Mouse (Mus musculus): ENCODE results near the gene Enpp5. TPM values are rescaled to one million over a fixed set of nuclear protein-coding genes. Genes with fewer than 3 reads are reported as not detected.

The Enpp5 gene
- total and polyA plus RNA-seq, 3 experiments: 13.3 to 14.2 (median 14.2) TPM

- intact Hi-C loops (cut with DNase I): no loop called here
- no peak overlapping the region for H3K4me3 ChIP-seq
- TF ChIP-seq POLR2A (IDR thresholded peaks at IDR 0.05; ENCODE audit: insufficient read depth, low read depth, low read length): no peak
- no peak for TF ChIP-seq CTCF (IDR thresholded peaks at IDR 0.05)
- no peak for TF ChIP-seq EP300 (IDR thresholded peaks at IDR 0.05; ENCODE audit: insufficient read depth, low read depth, low read length)
- H3K27ac ChIP-seq: no peak overlapping the region
- H3K79me2 ChIP-seq (replicated peaks; ENCODE audit: control insufficient read depth, insufficient read depth, low read length): no peaks in the 10 kb centered on the region
- H3K4me1 ChIP-seq (ENCODE audit: control insufficient read depth, insufficient read depth, low read length): no peaks in the 10 kb centered on the region
- no peak for DNase-seq
- WGBS: 88% methylated on average over 2 of the region's 2 CpGs
- H3K9ac ChIP-seq (ENCODE audit: low read depth, low read length): no peak overlapping the region
- H3K36me3 ChIP-seq (ENCODE audit: control insufficient read depth, insufficient read depth, low read length): no peaks in the 10 kb centered on the region
- no peaks in the 10 kb centered on the region for H3K27me3 ChIP-seq (ENCODE audit: control insufficient read depth, insufficient read depth, low read length)
Measured at GRCm38 (mm10) chr17:44117721-44118120, 39.1 kb downstream of the Enpp5 start.

GRCm38 (mm10) chr17:44118231-44118630 lies 39.6 kb downstream of the Enpp5 start:
- H3K9ac ChIP-seq (ENCODE audit: low read depth, low read length): no peak overlapping the region
- 63% methylated on average over 4 of the region's 4 CpGs for WGBS
- H3K4me1 ChIP-seq (ENCODE audit: control insufficient read depth, insufficient read depth, low read length): no peaks in the 10 kb centered on the region
- no peaks in the 10 kb centered on the region for H3K79me2 ChIP-seq (replicated peaks; ENCODE audit: control insufficient read depth, insufficient read depth, low read length)
- H3K27ac ChIP-seq: no peak overlapping the region
- no peaks in the 10 kb centered on the region for H3K27me3 ChIP-seq (ENCODE audit: control insufficient read depth, insufficient read depth, low read length)
- intact Hi-C loops (cut with DNase I): no loop called here
- H3K4me3 ChIP-seq: no peak overlapping the region
- no peaks in the 10 kb centered on the region for H3K36me3 ChIP-seq (ENCODE audit: control insufficient read depth, insufficient read depth, low read length)
- no peak for TF ChIP-seq EP300 (IDR thresholded peaks at IDR 0.05; ENCODE audit: insufficient read depth, low read depth, low read length)
- no peak for TF ChIP-seq CTCF (IDR thresholded peaks at IDR 0.05)
- no peak for TF ChIP-seq POLR2A (IDR thresholded peaks at IDR 0.05; ENCODE audit: insufficient read depth, low read depth, low read length)
- DNase-seq: no peak

- TF ChIP-seq POLR2A (IDR thresholded peaks at IDR 0.05; ENCODE audit: insufficient read depth, low read depth, low read length): no peak
- no peak for TF ChIP-seq EP300 (IDR thresholded peaks at IDR 0.05; ENCODE audit: insufficient read depth, low read depth, low read length)
- no peak for TF ChIP-seq CTCF (IDR thresholded peaks at IDR 0.05)
- DNase-seq: no peak
- H3K79me2 ChIP-seq (replicated peaks; ENCODE audit: control insufficient read depth, insufficient read depth, low read length): no peaks in the 10 kb centered on the region
- 62% methylated on average over 12 of the region's 12 CpGs for WGBS
- H3K4me3 ChIP-seq: no peak overlapping the region
- no peak overlapping the region for H3K9ac ChIP-seq (ENCODE audit: low read depth, low read length)
- no peaks in the 10 kb centered on the region for H3K36me3 ChIP-seq (ENCODE audit: control insufficient read depth, insufficient read depth, low read length)
- no peak overlapping the region for H3K27ac ChIP-seq
- no peaks in the 10 kb centered on the region for H3K4me1 ChIP-seq (ENCODE audit: control insufficient read depth, insufficient read depth, low read length)
- no peaks in the 10 kb centered on the region for H3K27me3 ChIP-seq (ENCODE audit: control insufficient read depth, insufficient read depth, low read length)
- intact Hi-C loops (cut with DNase I): no loop called here
Measured at GRCm38 (mm10) chr17:44121366-44122100, 42.9 kb downstream of the Enpp5 start.

DNA sequence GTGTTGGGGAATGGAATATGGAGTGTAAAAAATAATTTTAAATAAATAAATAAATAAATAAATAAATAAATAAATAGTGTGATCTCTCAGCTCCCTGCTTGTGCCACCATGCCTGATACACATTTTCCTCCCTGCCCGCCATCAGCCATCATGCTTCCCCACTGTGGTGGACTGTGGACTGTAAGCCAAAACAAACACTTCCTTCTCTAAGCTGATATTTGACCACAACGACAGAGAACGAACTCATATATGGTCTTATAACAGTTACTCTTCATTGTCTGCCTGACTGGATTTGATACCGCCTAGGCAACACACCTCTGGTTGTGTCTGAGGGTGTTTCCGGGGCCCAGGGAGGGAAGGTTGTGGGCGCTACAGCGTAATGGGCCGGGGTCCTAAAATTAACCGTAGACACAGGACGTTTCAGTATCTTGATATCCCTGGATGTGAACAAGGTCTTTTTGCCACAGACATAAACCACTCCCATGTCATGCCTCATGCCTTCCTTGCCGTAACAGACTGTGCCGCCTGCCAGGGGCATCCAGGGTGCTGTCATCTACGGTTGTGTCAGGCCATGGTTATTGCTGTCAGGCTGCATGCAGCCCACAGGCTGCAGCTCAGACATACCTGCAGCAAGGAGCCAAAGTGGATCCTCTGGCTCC lies 50.6 kb downstream of the Enpp5 start:
- TF ChIP-seq CTCF (IDR thresholded peaks at IDR 0.05): no peak
- TF ChIP-seq POLR2A (IDR thresholded peaks at IDR 0.05; ENCODE audit: insufficient read depth, low read depth, low read length): no peak
- no peak for TF ChIP-seq EP300 (IDR thresholded peaks at IDR 0.05; ENCODE audit: insufficient read depth, low read depth, low read length)

GRCm38 (mm10) chr17:44130429-44130828 lies 51.8 kb downstream of the Enpp5 start:
- peak; percentile 59 to 79 for DNase-seq
- TF ChIP-seq CTCF (IDR thresholded peaks at IDR 0.05) (peak; percentile 97), POLR2A (IDR thresholded peaks at IDR 0.05; ENCODE audit: insufficient read depth, low read depth, low read length) (no peak), EP300 (IDR thresholded peaks at IDR 0.05; ENCODE audit: insufficient read depth, low read depth, low read length) (peak; percentile 62; the same call in 1 of the 2 replicates)
- H3K4me3 ChIP-seq: no peak overlapping the region

More for the DNA sequence above, 50.6 kb downstream of the Enpp5 start:
- intact Hi-C loops (cut with DNase I): loop anchor here (2.0 kb wide), 1 partner anchor 430 kb away; no protein-coding TSS in a partner anchor
- H3K4me1 ChIP-seq (ENCODE audit: control insufficient read depth, insufficient read depth, low read length): no peaks in the 10 kb centered on the region; the same call in 1 of the 2 replicates
- no peak overlapping the region for H3K4me3 ChIP-seq
- no peak for DNase-seq
- no peaks in the 10 kb centered on the region for H3K79me2 ChIP-seq (replicated peaks; ENCODE audit: control insufficient read depth, insufficient read depth, low read length)
- H3K27me3 ChIP-seq (ENCODE audit: control insufficient read depth, insufficient read depth, low read length): no peaks in the 10 kb centered on the region
- H3K36me3 ChIP-seq (ENCODE audit: control insufficient read depth, insufficient read depth, low read length): no peaks in the 10 kb centered on the region
- no peak overlapping the region for H3K9ac ChIP-seq (ENCODE audit: low read depth, low read length)
- WGBS: 69% methylated on average over 13 of the region's 13 CpGs
- H3K27ac ChIP-seq: no peak overlapping the region

GRCm38 (mm10) chr17:44134106-44134505 lies 55.5 kb downstream of the Enpp5 start:
- WGBS: 38% methylated on average over 6 of the region's 6 CpGs
- Histone ChIP-seq H3K27me3 (ENCODE audit: control insufficient read depth, insufficient read depth, low read length) (no peaks in the 10 kb centered on the region), H3K9ac (ENCODE audit: low read depth, low read length) (no peak overlapping the region), H3K27ac (no peak overlapping the region), H3K4me3 (no peak overlapping the region), H3K79me2 (replicated peaks; ENCODE audit: control insufficient read depth, insufficient read depth, low read length) (no peaks in the 10 kb centered on the region), H3K36me3 (ENCODE audit: control insufficient read depth, insufficient read depth, low read length) (no peaks in the 10 kb centered on the region), H3K4me1 (ENCODE audit: control insufficient read depth, insufficient read depth, low read length) (peaks cover 4% of the 10 kb centered on the region)
- intact Hi-C loops (cut with DNase I): no loop called here
- TF ChIP-seq EP300 (IDR thresholded peaks at IDR 0.05; ENCODE audit: insufficient read depth, low read depth, low read length) (no peak), POLR2A (IDR thresholded peaks at IDR 0.05; ENCODE audit: insufficient read depth, low read depth, low read length) (no peak), CTCF (IDR thresholded peaks at IDR 0.05) (no peak)
- no peak for DNase-seq

More at GRCm38 (mm10) chr17:44130429-44130828, 51.8 kb downstream of the Enpp5 start:
- Histone ChIP-seq H3K27ac (no peak overlapping the region), H3K36me3 (ENCODE audit: control insufficient read depth, insufficient read depth, low read length) (no peaks in the 10 kb centered on the region), H3K79me2 (replicated peaks; ENCODE audit: control insufficient read depth, insufficient read depth, low read length) (no peaks in the 10 kb centered on the region), H3K27me3 (ENCODE audit: control insufficient read depth, insufficient read depth, low read length) (no peaks in the 10 kb centered on the region), H3K9ac (ENCODE audit: low read depth, low read length) (no peak overlapping the region), H3K4me1 (ENCODE audit: control insufficient read depth, insufficient read depth, low read length) (peaks cover 2% of the 10 kb centered on the region)
- intact Hi-C loops (cut with DNase I): loop anchor here (1.0 to 2.0 kb wide), 3 partner anchors 54 to 612 kb away; no protein-coding TSS in a partner anchor
- WGBS: 11% methylated on average over 7 of the region's 7 CpGs
